Mouse (Mus musculus) thymus, adult 2 months (tissue): ENCODE measurements around the gene Gpx6.

Source experiments
- CTCF ChIP-seq: fragments of 200-500 bp; IDR thresholded peaks from 2 replicates; pipeline ENCODE4 v1.5.1; 2012; ENCODE audit warnings: mild to moderate bottlenecking, control low read depth, low read length, moderate library complexity, borderline replicate concordance; ENCODE audit not compliant: control insufficient read depth, poor library complexity, insufficient read depth; ENCODE audit errors: extremely low read depth
- POLR2A ChIP-seq: fragments of 200-500 bp; IDR thresholded peaks from 2 replicates; pipeline ENCODE4 v1.6.1; 2012; ENCODE audit warnings: mild to moderate bottlenecking, low read length, control low read depth, moderate library complexity; ENCODE audit not compliant: control insufficient read depth, poor library complexity, insufficient read depth; ENCODE audit errors: extremely low read depth

DNA sequence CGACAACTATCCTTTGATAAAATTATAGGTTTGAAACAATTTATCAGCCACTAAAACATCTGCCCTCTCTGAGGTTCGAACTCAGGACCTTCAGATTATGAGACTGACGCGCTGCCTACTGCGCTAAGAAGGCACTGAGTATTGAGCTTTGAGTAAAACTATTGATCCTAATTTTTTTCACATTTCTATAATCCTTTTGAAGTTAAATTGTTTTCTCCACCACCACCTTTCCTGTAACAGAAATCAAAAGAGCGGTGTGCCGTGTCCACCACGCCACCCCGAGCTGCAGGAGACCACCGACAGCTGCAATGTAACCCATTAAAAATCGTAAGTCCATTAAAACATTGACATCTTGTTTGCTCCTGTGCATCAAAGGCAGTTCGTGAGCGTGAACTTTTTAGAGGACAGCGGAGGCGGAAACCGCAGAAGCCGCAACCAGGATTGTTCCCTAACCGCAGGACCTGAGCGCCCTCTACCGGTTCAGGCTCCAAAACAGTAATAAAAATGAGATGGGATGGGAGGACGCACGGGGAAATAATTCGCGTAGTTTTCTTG is 14.8 kb downstream of the Gpx6 start:
- TF ChIP-seq POLR2A (no peak), CTCF (0 out of 2 replicates have a peak, but pooled peaks have one; percentile 31)
